Comparison of ENCODE assay signal across 14 mouse cellular contexts in the genomic region with DNA sequence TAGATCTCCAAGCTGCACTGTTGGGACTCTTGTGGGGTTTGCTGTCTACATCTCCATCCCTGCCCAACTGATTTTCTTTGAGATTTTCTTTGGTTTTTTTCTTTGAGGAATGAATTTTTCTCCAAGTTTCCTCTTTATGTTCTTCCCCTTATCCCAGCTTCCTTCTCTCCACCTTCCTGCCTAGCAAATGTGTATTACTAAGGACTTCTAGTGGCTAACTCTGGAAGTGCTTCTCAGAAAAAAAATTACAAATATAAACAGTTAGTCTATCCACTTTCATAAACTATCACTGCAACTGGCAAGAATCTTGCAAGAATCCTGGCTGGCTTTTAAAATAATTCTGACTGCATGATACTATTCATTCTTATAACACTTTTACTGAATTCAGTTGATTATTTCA.
DNase-seq lines count a peak whose midpoint lies in the region; ATAC-seq and TF ChIP-seq lines count a peak whose summit lies in the region.
"Had no signal": no experiment of that assay in that cellular context is flagged by ENCODE, and none has a peak within 500 bp of the region (broad histone marks: within the 10 kb centered on the region; RNA-seq: fewer than 3 reads in every experiment).

No protein-coding gene starts in this region.

- H3K9ac ChIP-seq in forebrain, embryonic 14.5 days (ENCODE audit: low read length): no peak overlapping the region
- no peak overlapping the region for H3K9ac ChIP-seq in forebrain, embryonic 11.5 days (ENCODE audit: low read length)
- H3K9ac ChIP-seq in intestine, postnatal 0 days (ENCODE audit: low read depth, low read length): no peak overlapping the region
- H3K9ac ChIP-seq in intestine, embryonic 16.5 days (ENCODE audit: low read depth, low read length): no peak overlapping the region
- H3K9ac ChIP-seq: lung, embryonic 15.5 days; midbrain, embryonic 12.5 days had no signal

- no peaks in the 10 kb centered on the region for H3K9me3 ChIP-seq in forebrain, embryonic 14.5 days (replicated peaks; ENCODE audit: control insufficient read depth, low read length)
- H3K9me3 ChIP-seq in forebrain, embryonic 11.5 days (ENCODE audit: control insufficient read depth, low read length): no peaks in the 10 kb centered on the region
- no peaks in the 10 kb centered on the region for H3K9me3 ChIP-seq in intestine, postnatal 0 days (ENCODE audit: control insufficient read depth)
- H3K9me3 ChIP-seq in intestine, embryonic 16.5 days (ENCODE audit: control insufficient read depth, low read length): no peaks in the 10 kb centered on the region
- H3K9me3 ChIP-seq: limb, embryonic 10.5 days; lung, embryonic 15.5 days; midbrain, embryonic 12.5 days had no signal

- no peaks in the 10 kb centered on the region for H3K4me1 ChIP-seq in forebrain, embryonic 14.5 days (ENCODE audit: control insufficient read depth, insufficient read depth, low read length)
- H3K4me1 ChIP-seq in forebrain, embryonic 11.5 days (replicated peaks; ENCODE audit: control insufficient read depth, insufficient read depth, low read length): no peaks in the 10 kb centered on the region
- 0 out of 2 replicates have a peak, but pooled peaks cover 2% of the 10 kb centered on the region for H3K4me1 ChIP-seq in intestine, postnatal 0 days (replicated peaks; ENCODE audit: control insufficient read depth, insufficient read depth, low read length)
- no peaks in the 10 kb centered on the region for H3K4me1 ChIP-seq in intestine, embryonic 16.5 days (ENCODE audit: control insufficient read depth, insufficient read depth, low read length)
- H3K4me1 ChIP-seq: limb, embryonic 10.5 days; midbrain, embryonic 12.5 days had no signal

- no peak overlapping the region for H3K27ac ChIP-seq in forebrain, embryonic 14.5 days (ENCODE audit: low read depth, low read length)
- no peak overlapping the region for H3K27ac ChIP-seq in forebrain, embryonic 11.5 days (ENCODE audit: low read depth, low read length)
- H3K27ac ChIP-seq in intestine, postnatal 0 days (ENCODE audit: low read depth, low read length): no peak overlapping the region
- no peak overlapping the region for H3K27ac ChIP-seq in intestine, embryonic 16.5 days (ENCODE audit: low read length)
- H3K27ac ChIP-seq: limb, embryonic 10.5 days; lung, embryonic 15.5 days; midbrain, embryonic 12.5 days had no signal

- H3K4me3 ChIP-seq in forebrain, embryonic 14.5 days (ENCODE audit: low read depth, low read length): no peak overlapping the region
- H3K4me3 ChIP-seq in forebrain, embryonic 11.5 days (ENCODE audit: low read depth, low read length): no peak overlapping the region
- H3K4me3 ChIP-seq in intestine, postnatal 0 days (ENCODE audit: low read depth, low read length): no peak overlapping the region
- H3K4me3 ChIP-seq in intestine, embryonic 16.5 days (ENCODE audit: low read length): no peak overlapping the region
- H3K4me3 ChIP-seq: limb, embryonic 10.5 days; lung, embryonic 15.5 days; midbrain, embryonic 12.5 days had no signal

- H3K4me2 ChIP-seq in forebrain, embryonic 14.5 days (ENCODE audit: low read length): no peak overlapping the region
- no peak overlapping the region for H3K4me2 ChIP-seq in forebrain, embryonic 11.5 days (ENCODE audit: low read depth, low read length, severe bottlenecking)
- H3K4me2 ChIP-seq in intestine, postnatal 0 days (replicated peaks; ENCODE audit: low read depth): no peak overlapping the region
- H3K4me2 ChIP-seq in intestine, embryonic 16.5 days (ENCODE audit: low read depth, low read length): no peak overlapping the region
- H3K4me2 ChIP-seq: lung, embryonic 15.5 days; midbrain, embryonic 12.5 days had no signal

- peak; percentile 48 for DNase-seq in forebrain, embryonic 14.5 days (ENCODE audit: low spot score)
- no peak for DNase-seq in forebrain, embryonic 11.5 days (ENCODE audit: low spot score)
- DNase-seq in lung, postnatal 36 days: peak; percentile 13
- DNase-seq in lung, postnatal 10 days: no peak
- DNase-seq in brain, embryonic 14.5 days (ENCODE audit: low read depth): peak; percentile 49
- DNase-seq in heart, adult 9 months (ENCODE audit: low spot score in 2 of 2): no peak
- DNase-seq: adrenal gland, postnatal 14 days; kidney, postnatal 10 days had no signal

- no peak for TF ChIP-seq POLR2A in brain, embryonic 14.5 days (IDR thresholded peaks at IDR 0.05; ENCODE audit: borderline replicate concordance, extremely low read depth, insufficient read depth, insufficient read length, poor library complexity, severe bottlenecking)

- H3K27me3 ChIP-seq in forebrain, embryonic 14.5 days (replicated peaks; ENCODE audit: control insufficient read depth, insufficient read depth, low read length): no peaks in the 10 kb centered on the region
- H3K27me3 ChIP-seq in forebrain, embryonic 11.5 days (ENCODE audit: control insufficient read depth, insufficient read depth, low read length): no peaks in the 10 kb centered on the region
- H3K27me3 ChIP-seq in intestine, postnatal 0 days (replicated peaks; ENCODE audit: control insufficient read depth, insufficient read depth, low read length): no peaks in the 10 kb centered on the region
- H3K27me3 ChIP-seq in intestine, embryonic 16.5 days (replicated peaks; ENCODE audit: control insufficient read depth, insufficient read depth, low read length): no peaks in the 10 kb centered on the region
- H3K27me3 ChIP-seq: lung, embryonic 15.5 days; midbrain, embryonic 12.5 days had no signal

- 0 out of 2 replicates have a peak, but pooled peaks have one; percentile 32 for ATAC-seq in forebrain, embryonic 14.5 days
- no peak for ATAC-seq in forebrain, embryonic 11.5 days (replicated peaks; ENCODE audit: low FRiP score)
- ATAC-seq in intestine, postnatal 0 days: no peak
- no peak for ATAC-seq in intestine, embryonic 16.5 days
- ATAC-seq: CD4-positive, CD25-positive, alpha-beta regulatory T cell, adult 4 months had no signal

- no peaks in the 10 kb centered on the region for H3K36me3 ChIP-seq in forebrain, embryonic 14.5 days (ENCODE audit: control insufficient read depth, insufficient read depth, low read length)
- H3K36me3 ChIP-seq in forebrain, embryonic 11.5 days (ENCODE audit: control insufficient read depth, insufficient read depth, low read length): no peaks in the 10 kb centered on the region
- H3K36me3 ChIP-seq in intestine, postnatal 0 days (ENCODE audit: control insufficient read depth, insufficient read depth): no peaks in the 10 kb centered on the region
- H3K36me3 ChIP-seq in intestine, embryonic 16.5 days (ENCODE audit: control insufficient read depth, insufficient read depth, low read length): no peaks in the 10 kb centered on the region
- H3K36me3 ChIP-seq: limb, embryonic 10.5 days; lung, embryonic 15.5 days; midbrain, embryonic 12.5 days had no signal

- TF ChIP-seq CTCF in intestine, postnatal 0 days (IDR thresholded peaks at IDR 0.05; ENCODE audit: low read depth): peak; percentile 70
- TF ChIP-seq CTCF in brain, embryonic 14.5 days (IDR thresholded peaks at IDR 0.05; ENCODE audit: borderline replicate concordance, extremely low read depth, insufficient read depth, insufficient read length): no peak

Comparison
In these comparisons a context has a peak if more than half of its experiments do, and no peak if none do; other contexts are left out.
1. DNase-seq: peak in forebrain, embryonic 14.5 days (single experiment), lung, postnatal 36 days (single experiment) and brain, embryonic 14.5 days (single experiment); none in forebrain, embryonic 11.5 days (single experiment), lung, postnatal 10 days (single experiment) and heart, adult 9 months (0 of 2).